Mouse (Mus musculus) spleen, adult 2 months (tissue): ENCODE measurements around the gene Ankrd52.

Experiments used
- CTCF ChIP-seq: fragments of 200-500 bp; IDR thresholded peaks from 2 replicates; pipeline ENCODE4 v1.5.1; 2011; ENCODE audit warnings: mild to moderate bottlenecking, inconsistent platforms; ENCODE audit not compliant: insufficient read depth, insufficient read length, insufficient replicate concordance; ENCODE audit errors: extremely low read depth
- POLR2A ChIP-seq: fragments of 200-500 bp; IDR thresholded peaks from 2 replicates; pipeline ENCODE4 v1.6.1; 2011; ENCODE audit warnings: low read depth, low read length, inconsistent platforms

- no peak for TF ChIP-seq CTCF
- TF ChIP-seq POLR2A: no peak
Measured at GRCm38 (mm10) chr10:128396017-128396673, 19.2 kb downstream of the Ankrd52 start.
